21 mouse cellular contexts compared by ENCODE assay signal in the genomic region with DNA sequence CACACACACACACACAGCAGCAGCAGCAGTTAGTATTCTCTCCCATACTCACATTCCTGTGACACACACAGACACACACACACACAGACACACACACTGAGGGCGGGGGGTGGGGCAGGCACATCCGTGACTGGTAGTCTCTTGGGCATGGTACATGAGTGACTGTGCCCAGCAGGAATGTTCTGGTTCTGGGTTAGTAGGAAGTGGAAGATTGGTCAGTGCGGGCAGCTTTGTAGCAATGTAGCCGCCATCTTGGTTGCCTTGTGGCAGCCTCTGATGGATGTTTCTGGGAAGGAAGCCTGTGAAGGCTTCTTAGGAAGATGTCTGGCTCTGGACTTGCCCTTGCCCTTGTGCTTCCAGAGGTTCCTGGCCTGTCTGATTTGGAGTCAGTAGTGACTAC.
"Had no signal": no experiment of that assay in that cellular context is flagged by ENCODE, and none has a peak within 500 bp of the region (broad histone marks: within the 10 kb centered on the region; RNA-seq: fewer than 3 reads in every experiment).

No protein-coding gene starts in this region.

- H3K4me2 ChIP-seq: limb, embryonic 12.5 days; limb, embryonic 15.5 days; liver, embryonic 11.5 days; lung, embryonic 14.5 days; midbrain, embryonic 11.5 days; neural tube, embryonic 12.5 days had no signal

- H3K9me3 ChIP-seq: limb, embryonic 12.5 days; limb, embryonic 15.5 days; megakaryocyte, embryonic 14.5 days; neural tube, embryonic 12.5 days had no signal

- H3K9ac ChIP-seq: limb, embryonic 12.5 days; limb, embryonic 15.5 days; liver, embryonic 14.5 days; liver, postnatal 0 days; lung, embryonic 14.5 days; neural tube, embryonic 12.5 days had no signal

- DNase-seq: kidney, adult 18-20 months; kidney, postnatal 25 days; layer of hippocampus, postnatal 36 days; liver, postnatal 0 days; lung, embryonic 14.5 days; lung, postnatal 36 days; midbrain, embryonic 14.5 days; thymus, adult 2 months; thymus, postnatal 14 days; thymus, postnatal 4 days had no signal

- H3K36me3 ChIP-seq: limb, embryonic 12.5 days; limb, embryonic 15.5 days; neural tube, embryonic 12.5 days had no signal

- H3K27ac ChIP-seq: kidney, postnatal 0 days; left cerebral cortex, adult 2 months; limb, embryonic 12.5 days; limb, embryonic 15.5 days; liver, embryonic 14.5 days; neural tube, embryonic 12.5 days; stomach, postnatal 0 days had no signal

- H3K4me1 ChIP-seq: limb, embryonic 12.5 days; limb, embryonic 15.5 days had no signal

- ATAC-seq: liver, postnatal 0 days; lung, postnatal 0 days had no signal

- H3K27me3 ChIP-seq: limb, embryonic 12.5 days; limb, embryonic 15.5 days; megakaryocyte, embryonic 14.5 days; neural tube, embryonic 12.5 days had no signal

- H3K4me3 ChIP-seq: left cerebral cortex, adult 2 months; limb, embryonic 12.5 days; limb, embryonic 15.5 days; megakaryocyte, embryonic 14.5 days; neural tube, embryonic 12.5 days had no signal
